In the genomic region with DNA sequence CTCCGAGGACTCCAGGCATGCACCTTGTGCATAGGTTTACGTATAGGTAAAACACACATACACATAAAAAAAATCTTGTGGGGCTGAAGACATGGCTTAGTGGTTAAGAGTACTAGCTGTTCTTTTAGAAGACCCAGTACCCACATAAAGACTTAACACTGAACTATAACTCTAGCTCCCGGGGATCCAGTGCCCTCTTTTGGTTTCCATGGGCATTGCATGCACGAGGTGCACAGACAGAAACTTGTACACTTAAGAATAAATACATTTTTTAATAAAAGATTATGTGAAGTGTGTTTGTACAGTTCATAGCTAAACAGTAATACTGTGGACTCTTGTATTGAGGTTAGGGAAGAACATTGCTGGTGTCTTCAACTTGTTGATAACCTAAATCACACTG, we compare ENCODE assay signal across 13 mouse cellular contexts. TPM values are rescaled to one million over a fixed set of nuclear protein-coding genes. Genes with fewer than 3 reads are reported as not detected.
DNase-seq lines count a peak whose midpoint lies in the region; ATAC-seq and TF ChIP-seq lines count a peak whose summit lies in the region.
"Had no signal": no experiment of that assay in that cellular context is flagged by ENCODE, and none has a peak within 500 bp of the region (broad histone marks: within the 10 kb centered on the region; RNA-seq: fewer than 3 reads in every experiment).

No protein-coding gene starts in this region.

- H3K4me2 ChIP-seq in intestine, postnatal 0 days (replicated peaks; ENCODE audit: low read depth): no peak overlapping the region
- no peak overlapping the region for H3K4me2 ChIP-seq in intestine, embryonic 15.5 days (replicated peaks)
- no peak overlapping the region for H3K4me2 ChIP-seq in midbrain, postnatal 0 days (ENCODE audit: low read depth, low read length, poor library complexity, severe bottlenecking)
- H3K4me2 ChIP-seq in midbrain, embryonic 14.5 days (ENCODE audit: low read length): no peak overlapping the region
- H3K4me2 ChIP-seq: heart, embryonic 15.5 days; liver, embryonic 13.5 days; midbrain, embryonic 11.5 days had no signal

- TF ChIP-seq CTCF in intestine, postnatal 0 days (IDR thresholded peaks at IDR 0.05; ENCODE audit: low read depth): peak; percentile 50
- TF ChIP-seq CTCF in midbrain, postnatal 0 days (IDR thresholded peaks at IDR 0.05): peak; percentile 24; the same call in 1 of the 2 replicates
- TF ChIP-seq CTCF in brain, embryonic 14.5 days (IDR thresholded peaks at IDR 0.05; ENCODE audit: borderline replicate concordance, extremely low read depth, insufficient read depth, insufficient read length): peak; percentile 22; the same call in 1 of the 2 replicates

- no peaks in the 10 kb centered on the region for H3K4me1 ChIP-seq in intestine, postnatal 0 days (replicated peaks; ENCODE audit: control insufficient read depth, insufficient read depth, low read length)
- H3K4me1 ChIP-seq in intestine, embryonic 15.5 days (replicated peaks): no peaks in the 10 kb centered on the region
- no peaks in the 10 kb centered on the region for H3K4me1 ChIP-seq in midbrain, postnatal 0 days (ENCODE audit: insufficient read depth, low read length)
- H3K4me1 ChIP-seq in midbrain, embryonic 14.5 days (ENCODE audit: control insufficient read depth, insufficient read depth, low read length): no peaks in the 10 kb centered on the region
- H3K4me1 ChIP-seq: liver, embryonic 13.5 days had no signal

- H3K27ac ChIP-seq in intestine, postnatal 0 days (ENCODE audit: low read depth, low read length): no peak overlapping the region
- H3K27ac ChIP-seq in intestine, embryonic 15.5 days: no peak overlapping the region
- no peak overlapping the region for H3K27ac ChIP-seq in midbrain, postnatal 0 days (ENCODE audit: low read depth, low read length)
- no peak overlapping the region for H3K27ac ChIP-seq in midbrain, embryonic 14.5 days (replicated peaks; ENCODE audit: low read depth, low read length)
- H3K27ac ChIP-seq: heart, embryonic 15.5 days; liver, embryonic 13.5 days had no signal

- no peaks in the 10 kb centered on the region for H3K9me3 ChIP-seq in intestine, postnatal 0 days (ENCODE audit: control insufficient read depth)
- H3K9me3 ChIP-seq in intestine, embryonic 15.5 days: no peaks in the 10 kb centered on the region
- H3K9me3 ChIP-seq in midbrain, postnatal 0 days (ENCODE audit: low read length): no peaks in the 10 kb centered on the region
- no peaks in the 10 kb centered on the region for H3K9me3 ChIP-seq in midbrain, embryonic 14.5 days (ENCODE audit: control insufficient read depth, low read length)
- H3K9me3 ChIP-seq: heart, embryonic 15.5 days; liver, embryonic 13.5 days had no signal

- H3K27me3 ChIP-seq in intestine, postnatal 0 days (replicated peaks; ENCODE audit: control insufficient read depth, insufficient read depth, low read length): no peaks in the 10 kb centered on the region
- no peaks in the 10 kb centered on the region for H3K27me3 ChIP-seq in intestine, embryonic 15.5 days (replicated peaks)
- H3K27me3 ChIP-seq in midbrain, postnatal 0 days (ENCODE audit: insufficient read depth, low read length): no peaks in the 10 kb centered on the region
- H3K27me3 ChIP-seq in midbrain, embryonic 14.5 days (ENCODE audit: control insufficient read depth, insufficient read depth, low read length): no peaks in the 10 kb centered on the region
- H3K27me3 ChIP-seq: heart, embryonic 15.5 days; liver, embryonic 13.5 days had no signal

- no peak for TF ChIP-seq POLR2A in brain, embryonic 14.5 days (IDR thresholded peaks at IDR 0.05; ENCODE audit: borderline replicate concordance, extremely low read depth, insufficient read depth, insufficient read length, poor library complexity, severe bottlenecking)

- no peaks in the 10 kb centered on the region for H3K36me3 ChIP-seq in intestine, postnatal 0 days (ENCODE audit: control insufficient read depth, insufficient read depth)
- H3K36me3 ChIP-seq in intestine, embryonic 15.5 days: no peaks in the 10 kb centered on the region
- H3K36me3 ChIP-seq in midbrain, postnatal 0 days (ENCODE audit: insufficient read depth, low read length): no peaks in the 10 kb centered on the region
- no peaks in the 10 kb centered on the region for H3K36me3 ChIP-seq in midbrain, embryonic 14.5 days (ENCODE audit: control insufficient read depth, insufficient read depth, low read length)
- H3K36me3 ChIP-seq: heart, embryonic 15.5 days; liver, embryonic 13.5 days had no signal

- no peak for DNase-seq in midbrain, postnatal 0 days (ENCODE audit: low spot score)
- DNase-seq in midbrain, embryonic 14.5 days: no peak
- no peak for DNase-seq in brain, embryonic 14.5 days (ENCODE audit: low read depth)
- DNase-seq in spleen, adult 12 weeks (ENCODE audit: low spot score): no peak
- DNase-seq: kidney, adult 18-20 months; layer of hippocampus, postnatal 36 days; liver, embryonic 13.5 days had no signal

- whole genome bisulfite sequencing in intestine, postnatal 0 days: 94% methylated on average over 4 of the region's 4 CpGs
- WGBS in intestine, embryonic 15.5 days: 93% methylated on average over 4 of the region's 4 CpGs
- 97% methylated on average over 4 of the region's 4 CpGs for WGBS in midbrain, postnatal 0 days
- WGBS in midbrain, embryonic 14.5 days: 89% methylated on average over 4 of the region's 4 CpGs

- no peak overlapping the region for H3K4me3 ChIP-seq in intestine, postnatal 0 days (ENCODE audit: low read depth, low read length)
- H3K4me3 ChIP-seq in intestine, embryonic 15.5 days (replicated peaks): no peak overlapping the region
- H3K4me3 ChIP-seq in midbrain, postnatal 0 days (ENCODE audit: low read depth, low read length): no peak overlapping the region
- H3K4me3 ChIP-seq in midbrain, embryonic 14.5 days (replicated peaks; ENCODE audit: low read depth, low read length): no peak overlapping the region
- H3K4me3 ChIP-seq: erythroblast, embryonic 14.5 days; heart, embryonic 15.5 days; liver, embryonic 13.5 days had no signal

- ATAC-seq in intestine, postnatal 0 days: no peak
- ATAC-seq in intestine, embryonic 15.5 days: no peak
- no peak for ATAC-seq in midbrain, postnatal 0 days (ENCODE audit: low FRiP score)
- no peak for ATAC-seq in midbrain, embryonic 14.5 days (ENCODE audit: low FRiP score, low TSS enrichment)
- no peak for ATAC-seq in granulocyte monocyte progenitor cell, adult 5-6 weeks (replicated peaks; ENCODE audit: poor library complexity, severe bottlenecking)

- no peak overlapping the region for H3K9ac ChIP-seq in intestine, postnatal 0 days (ENCODE audit: low read depth, low read length)
- H3K9ac ChIP-seq in intestine, embryonic 15.5 days: no peak overlapping the region
- H3K9ac ChIP-seq in midbrain, postnatal 0 days (replicated peaks; ENCODE audit: low read length, poor library complexity, severe bottlenecking): no peak overlapping the region
- H3K9ac ChIP-seq in midbrain, embryonic 14.5 days (replicated peaks; ENCODE audit: low read length): no peak overlapping the region
- H3K9ac ChIP-seq: heart, embryonic 15.5 days; liver, embryonic 13.5 days had no signal

RNA-seq across cellular contexts. Expression of a gene that starts 33.5 kb away (rescaled TPM):
- polyA plus RNA-seq in intestine, postnatal 0 days (2015; fragmentation: Nextera tagmentation; extraction: Ambion mirVana): 6.3 and 8.3 TPM in 2 replicates
- polyA plus RNA-seq in intestine, embryonic 15.5 days (2015; fragmentation: Nextera tagmentation; extraction: Ambion mirVana): 4.7 and 5.2 TPM in 2 replicates
- 83.0 and 99.1 TPM in 2 replicates for total RNA-seq in midbrain, postnatal 0 days (2014; rRNA removed)
- 7.0 and 7.3 TPM in 2 replicates for polyA plus RNA-seq in midbrain, postnatal 0 days (2015; fragmentation: Nextera tagmentation; extraction: Ambion mirVana)
- polyA plus RNA-seq in midbrain, embryonic 14.5 days (2014; fragmentation: Nextera tagmentation; extraction: Ambion mirVana): 15.6 and 15.7 TPM in 2 replicates
- 27.8 and 41.7 TPM in 2 replicates for polyA plus RNA-seq in brain, embryonic 14.5 days (2012; rRNA removed)
- total RNA-seq in granulocyte monocyte progenitor cell, adult 5-6 weeks (2014; fragmentation: Nextera tagmentation): 26.7 and 28.3 TPM in 2 replicates
- total RNA-seq in granulocyte monocyte progenitor cell, adult 5-6 weeks (2017): 9.2 and 11.0 TPM in 2 replicates
